Mouse (Mus musculus): ENCODE results near the gene Mapkapk2.

GRCm38 (mm10) chr1:131090877-131091276 is 6.7 kb downstream of the Mapkapk2 start:
- TF ChIP-seq CTCF (IDR thresholded peaks at IDR 0.05; ENCODE audit: low read depth), result no peak
- TF ChIP-seq EP300 (optimal IDR thresholded peaks at IDR 0.05), result no peak
